Mouse (Mus musculus): ENCODE results near the gene Ddc. TPM values are rescaled to one million over a fixed set of nuclear protein-coding genes. Genes with fewer than 3 reads are reported as not detected.
A peak's percentile ranks its signal among the peaks of the same experiment; 100 is the strongest.

Gene Ddc
- polyA plus RNA-seq, 1 experiment from 2014 or later: 13.4 TPM

DNA sequence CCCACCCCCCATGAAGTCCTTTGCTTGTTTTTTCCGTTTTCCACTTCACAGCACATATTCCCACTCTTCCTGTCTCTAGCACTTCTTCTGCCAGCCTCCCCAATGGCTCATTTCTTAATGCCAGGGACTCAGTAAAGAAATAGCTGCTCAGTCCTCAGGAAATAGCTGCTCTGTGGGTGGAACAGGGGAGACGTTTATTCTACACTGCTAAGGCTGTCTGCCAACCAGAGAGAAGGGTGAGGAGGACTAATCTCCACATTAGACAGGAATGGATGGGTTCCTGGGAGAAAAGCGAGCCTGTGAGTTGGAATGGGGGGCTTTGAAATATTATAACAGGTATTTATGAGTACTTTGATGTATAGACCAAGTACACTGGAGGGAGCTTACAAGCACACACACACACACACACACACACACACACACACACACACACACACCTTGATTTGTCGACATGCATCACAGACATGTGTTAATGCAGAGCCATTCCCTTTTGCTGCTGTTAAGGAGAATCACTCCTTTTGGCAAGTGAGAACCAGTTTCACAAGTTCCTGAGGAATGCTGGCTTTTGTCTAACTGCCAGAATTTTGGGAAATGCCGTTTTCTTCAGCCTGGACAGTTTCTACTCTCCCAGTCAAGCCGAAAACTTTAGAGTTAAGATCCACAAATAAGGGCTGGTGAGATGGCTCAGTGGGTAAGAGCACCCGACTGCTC lies 9.9 kb upstream of the Ddc start:
- no peak overlapping the region for H3K4me3 ChIP-seq (ENCODE audit: low read depth, low read length)
- ATAC-seq (ENCODE audit: insufficient read depth): peak; percentile 69; the same call in 1 of the 2 replicates
- no peak for TF ChIP-seq CTCF (IDR thresholded peaks at IDR 0.05; ENCODE audit: low read depth)

DNA sequence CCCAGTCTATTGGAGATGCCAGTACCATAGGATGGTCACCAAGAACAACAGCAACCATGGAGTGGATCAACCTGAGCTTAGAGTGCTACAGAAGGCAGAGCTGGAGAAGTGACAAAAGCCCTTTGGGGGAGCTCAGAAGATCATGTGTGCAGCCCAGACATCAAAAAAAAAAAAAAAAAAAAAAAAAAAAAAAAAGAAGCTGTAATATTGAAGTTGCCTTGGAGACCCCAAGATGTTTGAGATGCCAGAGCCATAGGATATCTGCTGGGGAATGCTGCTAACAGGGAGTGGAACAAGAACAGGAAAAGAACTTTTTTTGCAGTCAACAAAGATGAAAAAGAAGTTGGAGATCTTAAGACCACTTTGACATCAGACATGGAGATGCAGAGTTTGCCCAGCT lies 7.6 kb upstream of the Ddc start:
- Histone ChIP-seq H3K4me2 (no peak overlapping the region), H3K4me3 (ENCODE audit: low read depth, low read length) (no peak overlapping the region), H3K9me3 (ENCODE audit: low read depth, low read length) (no peaks in the 10 kb centered on the region), H3K36me3 (ENCODE audit: insufficient read depth) (no peaks in the 10 kb centered on the region), H3K4me1 (ENCODE audit: insufficient read depth) (no peaks in the 10 kb centered on the region), H3K27me3 (ENCODE audit: insufficient read depth, low read length) (no peaks in the 10 kb centered on the region), H3K9ac (no peak overlapping the region), H3K27ac (ENCODE audit: low read depth) (no peak overlapping the region; the same call in 1 of the 2 replicates)
- no peak for TF ChIP-seq CTCF (IDR thresholded peaks at IDR 0.05; ENCODE audit: low read depth)
- DNase-seq (no peak), ATAC-seq (ENCODE audit: insufficient read depth) (no peak)

More for the DNA sequence above, 9.9 kb upstream of the Ddc start:
- H3K27ac ChIP-seq (ENCODE audit: low read depth): peak overlapping the region; percentile 90
- WGBS: 29% methylated on average over 7 of the region's 7 CpGs
- H3K4me2 ChIP-seq: no peak overlapping the region
- no peaks in the 10 kb centered on the region for H3K36me3 ChIP-seq (ENCODE audit: insufficient read depth)
- peak; percentile 89 for DNase-seq
- H3K27me3 ChIP-seq (ENCODE audit: insufficient read depth, low read length): no peaks in the 10 kb centered on the region
- no peaks in the 10 kb centered on the region for H3K4me1 ChIP-seq (ENCODE audit: insufficient read depth)
- H3K9me3 ChIP-seq (ENCODE audit: low read depth, low read length): no peaks in the 10 kb centered on the region
- peak overlapping the region; percentile 26 for H3K9ac ChIP-seq

DNA sequence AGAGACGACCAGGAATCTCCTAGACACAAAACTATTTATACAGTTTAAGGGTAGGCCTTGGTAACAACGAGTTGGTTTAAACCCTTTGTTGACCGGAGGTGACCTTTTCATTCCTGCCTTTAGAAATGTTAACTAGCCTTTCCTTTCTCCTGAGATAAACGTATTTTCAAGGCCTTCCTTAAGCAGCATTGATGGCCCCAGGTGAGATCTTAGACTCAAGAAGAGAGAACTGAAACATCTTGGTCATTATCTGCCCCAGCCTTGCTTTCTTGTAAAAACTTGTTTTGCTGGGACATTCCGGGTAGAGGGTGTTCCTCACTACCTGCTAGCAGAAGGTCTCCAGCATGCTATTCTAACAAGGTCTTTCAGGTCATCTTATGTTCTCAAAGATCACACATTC lies 7.1 kb upstream of the Ddc start:
- Histone ChIP-seq H3K9me3 (ENCODE audit: low read depth, low read length) (no peaks in the 10 kb centered on the region), H3K4me1 (ENCODE audit: insufficient read depth) (no peaks in the 10 kb centered on the region), H3K4me2 (no peak overlapping the region), H3K27ac (ENCODE audit: low read depth) (no peak overlapping the region), H3K36me3 (ENCODE audit: insufficient read depth) (no peaks in the 10 kb centered on the region), H3K9ac (no peak overlapping the region), H3K27me3 (ENCODE audit: insufficient read depth, low read length) (no peaks in the 10 kb centered on the region), H3K4me3 (ENCODE audit: low read depth, low read length) (no peak overlapping the region)
- no peak for DNase-seq
- 64% methylated on average over 5 of the region's 5 CpGs for WGBS
- no peak for TF ChIP-seq CTCF (IDR thresholded peaks at IDR 0.05; ENCODE audit: low read depth)
- ATAC-seq (ENCODE audit: insufficient read depth): no peak

DNA sequence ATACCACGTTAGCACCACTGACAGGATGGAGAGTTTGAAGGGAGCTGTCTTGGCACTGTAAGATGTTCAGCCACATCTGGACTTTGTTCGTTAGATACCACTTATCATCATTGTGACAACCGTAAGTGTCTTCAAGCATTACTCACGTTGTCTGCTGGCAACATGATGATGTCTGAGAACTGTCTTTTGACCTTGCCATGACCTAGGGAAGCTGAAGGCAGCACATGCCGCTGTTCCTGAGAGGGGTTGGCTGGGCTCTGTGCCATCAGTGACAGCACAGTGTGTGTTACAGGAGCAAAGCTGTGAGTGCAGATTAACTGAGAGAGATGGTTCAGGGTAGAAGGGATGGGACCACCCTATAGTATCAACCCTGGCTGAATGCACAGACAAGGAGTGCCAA lies 3.6 kb upstream of the Ddc start:
- ATAC-seq (ENCODE audit: insufficient read depth) (peak; percentile 97), DNase-seq (peak; percentile 92)
- Histone ChIP-seq H3K27me3 (ENCODE audit: insufficient read depth, low read length) (no peaks in the 10 kb centered on the region), H3K9me3 (ENCODE audit: low read depth, low read length) (no peaks in the 10 kb centered on the region), H3K27ac (ENCODE audit: low read depth) (peak overlapping the region; percentile 61; the same call in 1 of the 2 replicates), H3K4me1 (ENCODE audit: insufficient read depth) (peaks cover 7% of the 10 kb centered on the region; the same call in 1 of the 2 replicates), H3K4me2 (no peak overlapping the region), H3K36me3 (ENCODE audit: insufficient read depth) (no peaks in the 10 kb centered on the region), H3K9ac (no peak overlapping the region), H3K4me3 (ENCODE audit: low read depth, low read length) (no peak overlapping the region)
- WGBS: 25% methylated on average over 5 of the region's 5 CpGs
- no peak for TF ChIP-seq CTCF (IDR thresholded peaks at IDR 0.05; ENCODE audit: low read depth)

DNA sequence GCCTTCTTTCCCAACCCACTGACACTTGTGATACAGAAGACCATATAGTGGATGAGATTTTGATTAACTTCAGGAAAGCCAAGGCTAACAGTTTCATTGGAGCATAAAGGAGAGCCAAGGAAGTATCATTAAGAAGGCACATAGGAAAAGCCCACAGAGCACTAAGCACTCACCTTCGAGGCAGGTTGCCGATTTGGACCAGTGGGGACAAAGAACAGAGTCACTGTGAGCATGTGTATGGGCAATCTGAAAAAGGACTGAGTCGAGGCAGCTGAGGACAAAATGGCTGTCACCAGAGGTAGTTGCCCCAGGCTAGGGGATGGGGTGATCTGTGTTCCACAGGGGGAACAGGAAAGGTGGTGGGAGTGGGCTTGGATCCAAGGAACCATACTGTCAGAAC lies 552 bp upstream of the Ddc start:
- Histone ChIP-seq H3K27ac (ENCODE audit: low read depth) (peak overlapping the region; percentile 51), H3K9ac (no peak overlapping the region), H3K4me1 (ENCODE audit: insufficient read depth) (peaks cover 7% of the 10 kb centered on the region; the same call in 1 of the 2 replicates), H3K4me3 (ENCODE audit: low read depth, low read length) (no peak overlapping the region), H3K4me2 (no peak overlapping the region), H3K9me3 (ENCODE audit: low read depth, low read length) (no peaks in the 10 kb centered on the region), H3K36me3 (ENCODE audit: insufficient read depth) (no peaks in the 10 kb centered on the region), H3K27me3 (ENCODE audit: insufficient read depth, low read length) (no peaks in the 10 kb centered on the region)
- DNase-seq (no peak), ATAC-seq (ENCODE audit: insufficient read depth) (no peak)
- 84% methylated on average over 3 of the region's 3 CpGs for WGBS
- TF ChIP-seq CTCF (IDR thresholded peaks at IDR 0.05; ENCODE audit: low read depth): no peak

DNA sequence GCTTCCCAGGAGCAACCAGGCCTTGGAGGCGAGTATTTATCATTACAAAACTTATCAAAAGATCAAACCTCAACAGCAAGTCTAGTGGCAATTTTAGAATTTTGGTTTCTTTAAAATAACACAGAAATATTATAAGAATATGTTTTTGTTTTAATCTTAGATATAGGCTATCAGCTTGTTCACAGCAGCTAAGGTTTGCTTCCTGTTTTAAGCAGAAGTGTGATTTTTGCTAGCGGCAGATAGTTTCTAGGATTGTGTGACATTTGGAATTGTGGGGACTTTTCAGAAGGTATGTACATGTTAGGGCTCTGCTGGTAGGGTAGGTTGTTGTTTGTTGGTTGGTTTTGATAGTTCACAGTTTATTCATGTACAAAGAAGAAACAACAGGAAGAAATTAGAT lies 2.5 kb downstream of the Ddc start:
- no peak overlapping the region for H3K4me3 ChIP-seq (ENCODE audit: low read depth, low read length)
- H3K4me2 ChIP-seq: no peak overlapping the region
- ATAC-seq (ENCODE audit: insufficient read depth) (no peak), DNase-seq (no peak)
- no peaks in the 10 kb centered on the region for H3K36me3 ChIP-seq (ENCODE audit: insufficient read depth)
- H3K27me3 ChIP-seq (ENCODE audit: insufficient read depth, low read length): no peaks in the 10 kb centered on the region
- no peak overlapping the region for H3K9ac ChIP-seq
- no peaks in the 10 kb centered on the region for H3K9me3 ChIP-seq (ENCODE audit: low read depth, low read length)
- H3K4me1 ChIP-seq (ENCODE audit: insufficient read depth): peaks cover 10% of the 10 kb centered on the region; the same call in 1 of the 2 replicates
- no peak for TF ChIP-seq CTCF (IDR thresholded peaks at IDR 0.05; ENCODE audit: low read depth)
- WGBS: 82% methylated on average over 2 of the region's 2 CpGs
- H3K27ac ChIP-seq (ENCODE audit: low read depth): no peak overlapping the region

DNA sequence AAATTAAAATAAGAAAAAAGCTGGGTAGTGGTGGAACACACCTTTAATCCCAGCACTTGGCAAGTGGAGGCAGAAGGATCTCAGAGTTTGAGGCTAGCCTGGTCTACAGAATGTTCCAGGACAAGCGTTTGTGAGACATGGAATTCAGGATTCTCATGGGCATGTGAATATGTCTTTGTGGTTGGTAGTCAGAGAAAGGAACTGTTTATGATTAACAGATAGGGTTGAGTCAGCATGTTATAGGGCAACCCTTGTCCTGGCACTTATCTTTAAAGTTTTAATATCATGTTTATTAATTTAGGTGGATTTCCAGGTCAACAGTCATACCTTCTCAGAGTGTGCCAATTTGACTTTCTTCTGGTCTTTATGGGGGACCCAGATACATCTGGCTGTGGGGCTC lies 4.2 kb downstream of the Ddc start:
- 50% methylated on average over 1 of the region's 1 CpGs for WGBS
- ATAC-seq (ENCODE audit: insufficient read depth): no peak
- no peak for DNase-seq
- Histone ChIP-seq H3K4me1 (ENCODE audit: insufficient read depth) (peaks cover 14% of the 10 kb centered on the region), H3K4me2 (no peak overlapping the region), H3K36me3 (ENCODE audit: insufficient read depth) (no peaks in the 10 kb centered on the region), H3K4me3 (ENCODE audit: low read depth, low read length) (no peak overlapping the region), H3K27ac (ENCODE audit: low read depth) (peak overlapping the region; percentile 76), H3K9ac (no peak overlapping the region), H3K9me3 (ENCODE audit: low read depth, low read length) (no peaks in the 10 kb centered on the region), H3K27me3 (ENCODE audit: insufficient read depth, low read length) (no peaks in the 10 kb centered on the region)
- TF ChIP-seq CTCF (IDR thresholded peaks at IDR 0.05; ENCODE audit: low read depth): no peak
